Mouse (Mus musculus) olfactory bulb, adult 2 months (tissue): ENCODE data around the gene Phactr1.

ENCODE experiments used
- CTCF ChIP-seq: fragments of 200-500 bp; IDR thresholded peaks from 2 replicates; pipeline ENCODE4 v1.5.1; 2012; ENCODE audit warnings: low read depth, mild to moderate bottlenecking, low read length, moderate library complexity; ENCODE audit not compliant: insufficient read depth
- POLR2A ChIP-seq: fragments of 200-500 bp; IDR thresholded peaks from 2 replicates; pipeline ENCODE4 v1.6.1; 2012; ENCODE audit warnings: mild to moderate bottlenecking, low read depth, low read length, moderate library complexity; ENCODE audit not compliant: insufficient read depth

GRCm38 (mm10) chr13:42650228-42650627 is 30.2 kb upstream of the Phactr1 start:
- TF ChIP-seq POLR2A, result no peak
- no peak for TF ChIP-seq CTCF
